Mouse (Mus musculus): Measurements from ENCODE around the gene Sh3gl2.

Sh3gl2 gene

DNA sequence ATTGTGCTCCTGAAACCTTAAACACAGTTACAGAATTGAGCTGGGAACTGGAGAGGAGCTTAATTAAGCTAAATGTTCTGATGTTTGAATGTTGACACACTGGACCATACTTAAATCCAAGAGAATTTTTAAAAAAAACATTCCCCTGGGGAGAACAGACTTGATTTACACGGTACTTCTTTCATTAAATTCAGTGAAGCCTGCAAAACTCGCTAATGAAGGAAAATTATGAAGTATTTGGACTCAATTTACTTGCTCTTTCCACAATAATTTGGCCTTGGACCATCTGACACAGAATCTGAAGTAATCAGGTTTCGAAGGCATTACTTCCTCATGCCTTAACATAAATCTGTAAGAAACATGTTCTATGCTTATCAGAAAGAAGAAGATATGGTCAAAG, 408.4 kb downstream of the Sh3gl2 start:
- DNase-seq (ENCODE audit: low spot score in 2 of 2), result no peak

DNA sequence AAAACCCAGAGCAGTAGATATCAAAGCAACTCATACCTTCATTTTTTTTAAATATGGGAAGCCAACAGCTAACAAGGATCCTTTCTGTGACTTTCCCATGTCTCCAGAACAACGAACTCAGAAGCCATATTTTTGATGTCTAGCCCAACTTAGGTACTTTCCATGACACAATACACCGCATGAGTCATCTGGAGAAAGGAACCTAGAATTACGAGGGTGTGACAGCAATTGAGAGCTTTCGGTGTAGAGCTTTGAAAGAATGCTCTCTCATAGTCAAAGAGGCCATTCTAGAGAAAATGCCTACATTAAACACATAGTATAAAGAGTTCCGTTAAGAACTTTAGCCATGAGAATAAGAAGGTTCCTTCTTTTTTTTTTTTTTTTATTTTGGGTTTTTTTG, 413.8 kb downstream of the Sh3gl2 start:
- DNase-seq (ENCODE audit: low spot score in 2 of 2), result no peak

DNA sequence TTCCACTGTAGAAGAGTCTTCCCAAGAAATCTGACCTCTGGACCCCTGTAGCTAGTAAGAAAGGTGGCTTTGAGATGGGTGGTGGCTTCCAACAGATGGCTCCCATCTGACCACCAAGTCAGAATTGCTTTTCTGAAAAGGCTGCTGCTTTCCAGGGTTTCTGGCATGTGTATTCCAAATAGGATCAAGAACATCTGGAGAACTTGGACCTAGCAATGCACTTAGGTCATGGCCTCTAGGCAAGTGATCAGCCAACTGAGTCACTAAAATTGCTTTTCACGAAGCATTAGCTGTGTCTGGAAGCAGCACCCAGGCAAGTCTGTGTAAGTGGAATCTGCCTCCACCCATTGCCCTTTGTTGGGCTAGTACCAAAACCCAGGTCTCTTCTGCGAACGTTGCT, 414.3 kb downstream of the Sh3gl2 start:
- DNase-seq (ENCODE audit: low spot score in 2 of 2), result peak in 1 of 2 experiments; percentile 21

DNA sequence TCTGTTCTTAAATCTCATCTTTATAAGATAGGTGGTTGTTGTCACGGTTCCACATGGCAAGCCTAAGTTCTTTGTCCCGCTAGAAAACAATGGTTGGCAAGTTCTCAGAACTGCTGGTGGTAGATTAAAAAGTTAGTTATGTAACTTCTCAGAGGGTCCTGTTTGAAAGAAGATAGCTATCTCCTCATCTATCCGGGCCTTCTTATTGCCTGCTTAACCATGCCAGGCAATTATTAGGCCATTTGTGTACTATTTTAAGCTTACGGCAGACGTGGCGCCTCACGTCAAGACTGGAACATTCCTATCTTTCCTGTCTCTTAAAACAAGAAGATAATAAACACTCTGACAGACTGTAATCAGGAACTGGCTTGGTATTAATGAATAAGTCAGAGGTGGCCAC, 424.5 kb downstream of the Sh3gl2 start:
- DNase-seq (ENCODE audit: low spot score in 2 of 2), result no peak

DNA sequence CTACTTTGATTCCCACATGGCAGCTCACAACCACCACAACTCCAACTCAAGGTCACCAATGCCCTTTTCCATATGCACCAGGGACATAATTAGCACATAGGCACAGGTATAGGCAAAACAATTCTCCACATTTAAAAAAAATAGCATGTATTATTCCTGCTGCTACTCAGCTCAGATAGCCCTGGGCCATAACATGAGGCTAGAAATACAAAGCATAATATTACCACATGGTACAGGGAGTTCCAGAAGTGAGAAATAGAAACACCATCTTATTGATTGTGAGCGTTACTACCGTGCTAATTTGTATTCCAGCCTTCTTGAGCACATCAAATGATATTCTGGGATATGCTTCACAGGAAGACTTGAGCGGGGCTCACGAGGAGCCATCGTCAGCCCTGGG, 464.3 kb downstream of the Sh3gl2 start:
- DNase-seq (ENCODE audit: low spot score in 2 of 2), result no peak

DNA sequence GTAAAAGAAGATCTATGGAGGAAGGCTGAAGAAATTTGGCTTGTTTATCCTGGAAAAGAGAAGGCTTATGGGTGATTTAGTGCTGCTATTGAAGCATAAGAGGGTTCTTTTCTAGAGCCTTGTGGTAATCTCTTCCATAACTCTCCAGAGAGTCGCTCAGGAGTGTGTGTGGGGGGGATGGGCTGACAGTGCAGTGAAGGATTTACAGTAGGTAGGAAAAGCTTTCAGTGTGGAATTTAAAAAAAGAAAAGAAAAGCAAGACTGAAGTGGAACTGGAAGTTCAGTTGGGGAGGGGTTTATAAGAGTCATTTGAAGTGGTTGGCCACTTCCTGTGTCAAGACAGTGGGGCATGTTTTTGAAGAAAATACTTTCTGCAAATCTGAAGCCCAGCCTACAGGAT, 464.8 kb downstream of the Sh3gl2 start:
- DNase-seq (ENCODE audit: low spot score in 2 of 2), result no peak

DNA sequence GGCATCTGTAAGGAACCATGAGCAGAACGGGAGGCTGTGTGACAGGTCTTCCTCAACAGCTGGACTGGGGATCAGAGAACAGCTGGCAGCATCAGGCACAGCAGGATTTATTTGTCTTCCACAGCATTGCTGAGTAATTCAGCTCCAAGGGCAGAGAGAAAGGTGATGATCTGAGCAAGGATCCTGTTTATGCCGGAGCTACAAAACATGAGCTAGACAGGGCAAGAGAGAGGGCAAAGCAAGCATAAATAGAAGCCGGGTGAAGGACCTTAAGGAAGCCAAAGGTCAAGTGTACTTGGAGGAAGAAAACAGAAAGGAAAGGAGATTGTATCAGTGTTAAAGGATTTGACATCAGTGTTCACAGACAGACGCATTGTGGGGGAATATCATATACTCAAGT, 467.4 kb downstream of the Sh3gl2 start:
- no peak for DNase-seq (ENCODE audit: low spot score in 2 of 2)

DNA sequence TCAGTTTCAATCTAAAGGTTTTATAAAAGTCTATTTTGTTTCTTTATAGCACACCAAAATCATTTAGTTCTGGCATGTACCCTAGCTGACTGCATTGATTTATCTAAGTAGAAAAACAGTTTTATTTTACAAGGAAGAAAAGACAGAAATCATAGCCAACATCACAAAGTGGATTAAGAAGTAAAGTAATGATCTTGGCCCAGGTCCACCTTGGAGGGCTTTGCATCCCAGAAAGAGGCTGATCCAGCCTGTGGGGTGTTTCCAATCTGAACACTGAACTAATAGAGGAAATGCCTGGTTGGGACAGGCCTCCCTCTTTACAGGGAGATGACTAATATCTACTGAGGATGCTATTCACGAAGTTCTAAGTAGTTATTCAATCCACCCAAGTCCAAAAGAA, 472.7 kb downstream of the Sh3gl2 start:
- peak in 1 of 2 experiments; percentile 25 for DNase-seq (ENCODE audit: low spot score in 2 of 2)

DNA sequence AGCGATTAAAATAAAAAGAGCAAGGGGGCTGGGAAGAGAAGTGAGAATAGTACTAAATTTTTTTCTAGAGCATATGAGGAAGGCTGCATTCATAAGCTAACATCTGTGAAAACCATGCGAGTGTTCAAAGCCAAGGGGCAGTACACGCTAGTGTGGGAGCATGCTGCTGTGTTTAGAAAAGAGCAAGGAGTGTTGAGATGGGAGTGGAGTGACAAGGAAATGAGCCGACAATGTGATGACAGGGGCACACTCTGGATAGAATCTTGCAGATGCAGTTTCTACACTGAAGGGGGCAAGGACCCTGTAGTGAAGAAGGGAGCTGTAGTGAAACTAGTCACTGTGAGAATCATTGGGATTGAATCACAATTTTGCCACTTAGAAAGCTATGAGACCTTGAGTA, 481.2 kb downstream of the Sh3gl2 start:
- no peak for DNase-seq (ENCODE audit: low spot score in 2 of 2)
